Mouse (Mus musculus): ENCODE measurements around the gene Dcaf4.

The Dcaf4 gene

GRCm38 (mm10) chr12:83520311-83520890, at the start of gene Dcaf4:
Dcaf4 (plus strand) TSS chr12:83520466.
- DNase-seq (ENCODE audit: low read depth, low spot score), result peak; percentile 96

DNA sequence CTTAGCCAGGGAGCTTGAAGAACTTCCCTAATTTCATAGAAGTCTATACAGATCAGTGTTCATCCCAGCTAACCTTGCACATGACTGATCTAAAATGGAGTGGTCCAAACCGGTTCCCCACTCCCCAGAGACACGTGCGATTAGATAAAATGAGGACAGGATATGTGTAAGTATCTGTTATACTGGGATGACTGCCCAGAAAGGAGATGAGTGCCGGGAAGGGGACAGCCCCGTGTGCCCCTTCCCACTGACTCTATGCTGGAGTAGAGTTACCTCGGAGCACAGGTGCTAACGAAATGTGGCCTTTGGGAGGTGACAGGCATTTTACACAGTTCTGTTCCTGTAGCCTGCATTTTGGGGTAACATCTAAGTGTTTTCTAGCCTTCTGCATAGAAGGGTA, 48.5 kb upstream of the Dcaf4 start:
- DNase-seq (ENCODE audit: low read depth, low spot score), result no peak

- no peak for DNase-seq (ENCODE audit: low read depth, low spot score)
These were observed 46.2 kb upstream of the Dcaf4 start for GRCm38 (mm10) chr12:83473987-83474600.

DNA sequence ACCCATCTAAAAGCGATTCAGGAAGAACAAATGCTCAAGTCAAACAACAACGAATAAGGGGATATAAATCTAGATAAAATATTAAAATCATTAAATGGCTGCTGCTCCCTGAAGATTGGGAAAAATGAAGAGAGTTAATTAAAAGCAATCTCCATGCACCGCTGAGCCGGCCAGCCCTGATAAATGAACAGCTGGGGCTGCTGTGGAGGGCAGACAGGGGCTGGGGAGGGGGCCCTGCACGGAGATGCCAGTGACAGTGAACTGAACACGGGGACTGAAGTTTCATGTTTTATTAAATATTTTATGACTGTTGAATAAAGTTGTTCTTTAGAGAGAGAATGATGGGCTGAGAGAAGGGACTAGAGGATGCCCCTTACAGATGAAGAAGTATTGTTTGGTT, 44.8 kb upstream of the Dcaf4 start:
- no peak for DNase-seq (ENCODE audit: low read depth, low spot score)

GRCm38 (mm10) chr12:83476277-83476676, 44.0 kb upstream of the Dcaf4 start:
- no peak for DNase-seq (ENCODE audit: low read depth, low spot score)

DNA sequence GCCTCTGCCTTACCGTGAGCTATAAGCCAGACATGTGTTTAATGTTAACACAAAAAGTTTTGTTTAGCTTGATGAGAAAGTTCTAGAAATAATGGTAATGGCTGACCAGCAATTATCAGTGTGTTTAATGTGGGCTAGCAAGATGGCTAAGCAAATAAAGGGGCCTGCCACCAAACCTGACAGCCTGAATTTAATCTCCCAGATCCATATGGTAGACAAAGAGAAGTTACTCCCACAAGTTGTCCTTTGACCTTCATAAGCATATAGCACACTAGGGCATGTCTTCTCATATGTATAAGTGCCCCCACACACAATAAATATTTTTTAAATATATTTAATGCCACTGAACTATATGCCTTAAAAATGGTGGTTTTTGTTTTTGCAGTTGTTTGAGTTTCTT, 41.1 kb upstream of the Dcaf4 start:
- no peak for DNase-seq (ENCODE audit: low read depth, low spot score)

DNA sequence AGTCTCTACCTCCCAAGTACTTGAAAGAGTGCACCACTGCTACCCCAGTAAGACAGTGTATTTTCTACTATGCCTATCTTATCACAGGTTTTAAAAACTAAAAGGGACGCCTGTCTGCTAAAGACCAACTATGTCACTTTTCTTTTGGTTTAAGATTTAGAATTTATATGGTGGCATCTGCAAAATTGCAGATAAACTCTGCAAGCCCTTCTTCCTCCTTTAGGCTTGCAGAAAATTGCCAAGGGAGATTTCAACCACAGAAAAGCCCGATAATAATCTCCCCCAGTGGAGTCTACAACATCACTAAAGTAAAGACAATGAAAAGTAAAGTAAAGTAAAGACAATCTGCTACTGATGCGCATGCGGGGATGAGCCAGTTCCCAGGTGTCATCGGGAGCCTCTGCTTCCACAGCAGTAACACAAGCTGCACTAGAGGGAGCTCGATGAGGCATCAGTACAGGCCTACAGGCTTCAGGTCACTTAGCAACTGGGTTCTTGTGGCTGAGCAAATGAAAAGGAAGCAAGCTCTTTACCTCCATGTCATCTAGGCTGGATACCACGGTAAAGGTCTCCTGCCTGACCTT, 40.4 kb upstream of the Dcaf4 start:
- no peak for DNase-seq (ENCODE audit: low read depth, low spot score)

DNA sequence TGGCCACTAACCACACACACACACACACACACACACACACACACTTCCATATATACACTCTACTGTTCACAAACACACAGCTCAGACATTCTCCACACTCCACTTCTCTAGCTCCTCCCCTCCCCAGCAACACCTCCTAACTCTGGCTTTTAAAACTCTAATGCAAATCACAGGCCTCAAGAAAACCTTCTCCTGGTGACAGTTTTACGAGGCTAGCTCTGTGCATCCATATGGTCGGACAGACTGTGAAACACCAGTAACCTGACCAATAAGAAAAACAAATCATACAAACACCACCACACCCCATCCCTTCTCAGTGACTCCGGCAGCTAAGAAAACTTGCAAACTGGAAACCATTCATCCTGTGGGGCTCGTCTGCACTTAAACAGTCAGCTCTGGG, 38.8 kb upstream of the Dcaf4 start:
- DNase-seq (ENCODE audit: low read depth, low spot score), result no peak

DNA sequence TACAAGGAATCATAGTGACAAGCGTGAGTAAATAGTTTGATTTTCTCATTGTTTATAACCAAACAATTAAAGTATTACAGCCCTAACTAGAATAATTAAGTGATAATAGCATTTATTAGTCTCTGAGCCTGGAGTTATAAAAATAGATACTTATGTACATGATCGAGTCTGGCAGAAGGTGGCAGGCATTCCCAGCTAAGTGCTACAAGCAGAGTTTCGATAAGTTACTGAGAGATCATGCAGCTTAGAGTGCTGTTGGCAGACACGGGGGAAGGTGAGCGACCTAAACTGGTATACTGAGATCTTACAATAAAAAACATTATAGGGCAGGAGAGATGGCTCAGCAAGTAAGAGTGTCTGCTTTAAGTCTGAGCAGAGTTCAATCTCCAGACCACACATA, 36.6 kb upstream of the Dcaf4 start:
- DNase-seq (ENCODE audit: low read depth, low spot score), result no peak

DNA sequence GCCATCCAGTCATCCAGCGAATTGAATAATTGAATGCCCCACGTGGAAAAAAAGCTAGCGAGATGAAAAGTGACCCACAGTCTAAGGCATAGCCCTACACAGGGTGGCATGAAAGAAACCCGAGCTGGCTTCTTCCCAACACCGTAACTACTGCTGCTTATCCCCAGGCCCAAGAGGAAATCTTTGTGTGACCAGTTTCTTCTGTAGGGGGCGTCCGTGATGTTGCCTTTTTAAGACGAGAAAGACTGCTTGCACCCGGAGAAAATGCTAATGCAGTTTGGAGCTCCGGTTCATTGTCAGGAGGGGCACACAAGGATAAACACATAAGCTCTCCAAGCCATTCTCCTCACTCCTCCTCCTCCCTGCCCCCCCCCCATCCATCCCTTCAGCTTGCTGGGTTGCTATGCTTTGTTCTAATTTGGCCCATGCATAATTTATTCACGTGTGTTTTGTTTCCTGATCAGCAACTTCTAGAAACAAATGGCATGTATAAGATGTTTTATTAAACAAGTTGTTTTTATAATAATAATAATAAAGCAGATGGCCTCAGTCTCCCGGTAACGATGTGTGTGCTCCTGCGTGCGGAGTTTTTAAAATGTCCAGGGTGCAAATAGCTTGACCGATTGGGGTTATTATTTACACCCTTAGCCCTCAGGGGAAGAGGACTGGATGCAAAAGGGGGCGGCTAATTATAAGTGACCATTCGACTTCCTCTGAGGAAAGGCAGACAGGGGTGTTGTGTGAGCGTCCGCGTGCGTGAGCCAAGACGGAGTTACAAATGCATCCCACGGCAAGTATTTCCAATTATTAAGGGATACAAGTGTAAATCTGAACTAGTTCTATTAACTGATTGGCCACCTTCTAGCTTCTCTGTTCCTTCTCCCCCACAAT, 35.2 kb upstream of the Dcaf4 start:
- DNase-seq (ENCODE audit: low read depth, low spot score), result peak; percentile 31

GRCm38 (mm10) chr12:83485911-83486670, 34.2 kb upstream of the Dcaf4 start:
- DNase-seq (ENCODE audit: low read depth, low spot score), result peak; percentile 41

- DNase-seq (ENCODE audit: low read depth, low spot score), result peak; percentile 43
These were observed 33.4 kb upstream of the Dcaf4 start for GRCm38 (mm10) chr12:83486671-83487461.

DNA sequence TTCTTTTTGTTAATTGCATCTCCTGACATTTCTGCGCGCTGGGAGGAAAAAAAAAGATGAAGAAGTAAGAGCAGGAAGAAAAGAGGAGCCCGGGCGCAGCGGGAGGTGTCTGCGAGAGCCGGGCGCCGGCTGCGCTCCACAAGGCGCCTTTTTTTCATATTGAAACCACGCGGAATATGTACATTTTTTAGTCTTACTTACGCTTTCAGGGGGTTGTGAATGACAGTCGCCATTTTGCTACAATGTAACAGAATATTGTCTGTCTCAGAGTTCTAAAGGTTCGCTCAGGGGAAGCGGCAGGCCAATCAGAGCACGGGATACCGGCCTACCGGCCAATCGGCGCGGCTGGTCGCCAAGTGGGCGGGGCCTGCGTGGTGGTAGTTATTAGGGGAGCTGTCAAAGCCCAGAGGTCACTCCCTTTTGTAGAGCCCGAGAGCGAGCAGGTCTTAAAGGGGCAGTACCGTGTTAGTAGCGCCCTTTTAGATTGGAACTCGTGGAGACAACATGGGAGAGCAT, 32.7 kb upstream of the Dcaf4 start, which contains the start of gene Dpf3:
TSS of gene Dpf3 (minus strand) at position 241 of the 516 bp plus-strand sequence.
- peak; percentile 90 for DNase-seq (ENCODE audit: low read depth, low spot score)

- peak; percentile 29 for DNase-seq (ENCODE audit: low read depth, low spot score)
These were observed 31.9 kb upstream of the Dcaf4 start for GRCm38 (mm10) chr12:83488211-83488941.

- peak; percentile 20 for DNase-seq (ENCODE audit: low read depth, low spot score)
These were observed 30.5 kb upstream of the Dcaf4 start for GRCm38 (mm10) chr12:83489748-83490147.

DNA sequence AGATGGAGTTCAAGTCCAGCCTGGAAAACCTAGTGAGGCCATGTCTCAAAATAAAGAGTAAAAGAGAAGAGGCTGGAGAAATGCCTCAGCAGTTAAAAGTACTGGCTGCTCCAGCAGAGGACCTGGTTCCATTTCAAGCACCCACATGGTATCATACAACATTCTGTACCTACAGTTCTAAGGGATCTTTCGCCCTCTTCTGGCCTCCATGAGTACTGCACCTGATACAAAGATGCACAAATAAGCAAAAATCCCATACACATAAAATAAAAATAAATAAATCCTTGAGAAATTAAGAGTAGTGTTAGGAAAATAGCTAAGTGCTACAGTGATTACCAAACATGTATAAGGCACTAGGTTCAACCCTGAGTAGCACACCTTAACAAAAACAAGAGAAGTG, 28.7 kb upstream of the Dcaf4 start:
- peak; percentile 60 for DNase-seq (ENCODE audit: low read depth, low spot score)

- no peak for DNase-seq (ENCODE audit: low read depth, low spot score)
These were observed 27.5 kb upstream of the Dcaf4 start for GRCm38 (mm10) chr12:83492808-83493207.

DNA sequence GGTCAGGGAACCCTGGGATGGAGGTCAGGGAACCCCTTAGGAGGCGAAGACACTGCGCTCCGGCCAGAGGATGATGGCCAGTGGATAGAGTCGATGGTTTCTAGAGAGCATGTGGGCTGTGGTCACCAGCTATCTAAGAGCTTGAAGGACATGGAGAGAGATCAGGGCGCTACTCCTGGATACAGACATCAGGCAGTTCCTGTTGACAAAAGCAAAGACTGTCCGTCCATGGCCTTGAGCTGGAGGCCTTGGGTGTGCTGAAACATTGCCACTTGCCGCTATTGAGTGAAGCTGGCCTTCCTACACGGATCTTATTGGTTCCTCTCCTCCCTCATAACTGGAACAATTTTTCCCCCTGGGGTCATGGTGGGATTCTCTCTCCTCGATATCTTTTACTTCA, 26.1 kb upstream of the Dcaf4 start:
- no peak for DNase-seq (ENCODE audit: low read depth, low spot score)

GRCm38 (mm10) chr12:83495248-83495960, 24.9 kb upstream of the Dcaf4 start:
- DNase-seq (ENCODE audit: low read depth, low spot score), result no peak

Data from CD4-positive, CD25-positive, alpha-beta regulatory T cell, adult 2 months (primary cell).